Mouse (Mus musculus): ENCODE data around the gene Itgb2l. TPM values are rescaled to one million over a fixed set of nuclear protein-coding genes. Genes with fewer than 3 reads are reported as not detected.

Gene Itgb2l
- polyA plus RNA-seq (2017; shearing (Covaris generic)), result not detected

GRCm38 (mm10) chr16:96443468-96443867 lies at the start of gene Itgb2l:
Gene Itgb2l, minus strand, starts transcription at chr16:96443619.

GRCm38 (mm10) chr16:96467445-96467844 lies 24.0 kb upstream of the Itgb2l start, which contains the start of gene Pcp4:
Gene Pcp4, plus strand, starts transcription at chr16:96467606.

Other genes with a start within 250 kb of the Itgb2l start
- under 1 TPM in 1 of 2 experiments, not detected in 1; 0.17 TPM for gene Sh3bgr, start 243.2 kb downstream of the Itgb2l start, polyA plus RNA-seq (2017; shearing (Covaris generic))
- gene B3galt5, start 207.8 kb downstream of the Itgb2l start, polyA plus RNA-seq (2017; shearing (Covaris generic)), result under 1 TPM; 0.12 to 0.86 TPM
- gene Pcp4, start 24.0 kb upstream of the Itgb2l start, polyA plus RNA-seq (2017; shearing (Covaris generic)), result under 1 TPM in 1 of 2 experiments, not detected in 1; 0.50 TPM

All from activated CD4-positive, CD25-positive, alpha-beta regulatory T cell (primary cell).